Mouse (Mus musculus): ENCODE results near the gene Zfp324.
A peak's percentile ranks its signal among the peaks of the same experiment; 100 is the strongest.

Zfp324 gene

DNA sequence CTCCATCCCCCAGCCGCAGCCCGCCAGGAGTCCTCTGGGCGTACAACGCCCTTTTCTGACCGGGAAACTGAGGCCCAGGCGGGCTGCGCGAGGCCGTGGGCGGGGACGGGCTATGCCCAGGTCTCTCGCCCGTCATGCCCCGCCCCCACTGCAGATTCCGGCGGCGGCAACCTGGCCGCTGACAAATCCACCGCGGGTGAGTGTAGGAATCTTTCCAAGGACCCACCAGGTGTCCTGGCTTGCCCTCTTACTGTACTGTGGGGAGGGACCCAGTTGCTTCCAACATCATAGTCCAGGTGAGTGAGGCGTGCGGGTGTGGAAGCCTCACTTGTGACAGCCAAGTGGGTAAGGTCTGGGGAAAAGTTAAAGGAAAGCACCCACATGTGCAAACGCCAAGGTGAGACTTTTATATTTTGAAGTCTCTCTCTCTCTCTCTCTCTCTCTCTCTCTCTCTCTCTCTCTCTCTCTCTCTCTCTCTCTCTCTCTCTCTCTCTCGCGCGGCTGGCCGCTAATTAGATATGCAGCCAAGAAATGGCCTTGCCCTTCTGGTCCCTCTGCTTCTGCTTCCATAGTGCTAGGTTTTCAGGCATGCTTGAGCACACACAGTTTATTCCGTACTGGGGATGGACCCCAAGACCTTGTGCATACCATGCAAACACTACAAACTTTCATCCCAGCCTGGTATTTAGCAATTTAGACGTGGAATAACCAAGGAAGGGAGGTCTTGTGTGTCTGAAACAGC, 637 bp downstream of the Zfp324 start:
- DNase-seq (ENCODE audit: low spot score in 2 of 2) = peak; percentile 60 to 69

DNA sequence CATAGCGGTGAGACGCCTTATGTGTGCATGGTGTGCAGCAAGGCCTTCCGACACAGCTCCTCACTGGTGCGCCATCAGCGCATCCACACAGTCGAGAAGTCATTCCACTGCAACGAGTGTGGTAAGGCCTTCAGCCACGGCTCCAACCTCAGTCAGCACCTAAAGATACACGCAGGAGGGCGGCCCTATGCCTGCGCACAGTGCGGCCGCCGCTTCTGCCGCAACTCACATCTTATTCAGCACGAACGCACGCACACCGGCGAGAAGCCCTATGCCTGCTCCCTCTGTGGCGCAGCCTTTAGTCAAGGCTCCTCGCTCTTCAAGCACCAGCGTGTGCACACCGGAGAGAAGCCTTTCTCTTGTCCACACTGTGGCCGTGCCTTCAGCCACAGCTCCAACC, 5.3 kb downstream of the Zfp324 start:
- no peak for DNase-seq (ENCODE audit: low spot score in 2 of 2)

DNA sequence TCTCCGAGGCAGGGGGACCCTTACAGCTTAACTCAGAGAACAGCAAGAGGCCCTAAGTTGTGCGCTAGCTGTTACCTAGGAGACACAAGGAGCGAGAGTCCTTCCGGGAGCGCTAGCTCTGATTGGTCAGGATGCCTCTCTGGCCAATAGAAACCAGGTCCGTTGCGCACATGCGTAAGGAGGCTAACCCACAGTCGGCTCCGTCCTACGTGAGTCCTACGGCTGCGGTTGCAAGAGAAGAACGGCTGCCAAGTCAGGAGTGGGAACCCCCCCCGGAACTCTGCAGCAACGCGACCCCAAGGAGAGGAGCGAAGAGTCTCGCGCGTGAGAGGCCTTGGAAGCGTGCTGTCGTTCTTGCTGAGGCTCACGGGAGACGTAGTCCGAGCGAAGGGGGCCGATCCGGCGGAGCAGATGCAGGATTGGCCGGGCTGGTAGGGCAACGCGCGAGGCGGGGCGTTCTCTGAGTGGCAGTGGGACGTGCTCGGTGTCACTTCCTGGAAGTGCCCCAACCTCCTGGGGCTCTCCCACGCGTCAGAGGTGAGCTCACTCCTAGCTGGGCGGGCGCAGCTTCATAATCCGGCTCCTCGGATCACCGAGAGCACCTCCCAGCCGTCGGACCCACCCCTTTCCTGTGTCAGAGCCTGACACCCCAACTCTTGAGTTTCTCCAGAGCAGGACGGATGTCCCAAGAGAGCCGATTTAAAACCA, 12.2 kb downstream of the Zfp324 start, which contains the start of gene Zfp446:
TSS of gene Zfp446 (plus strand) at position 167 of the 708 bp plus-strand sequence.
- DNase-seq (ENCODE audit: low spot score in 2 of 2) = peak; percentile 99

DNA sequence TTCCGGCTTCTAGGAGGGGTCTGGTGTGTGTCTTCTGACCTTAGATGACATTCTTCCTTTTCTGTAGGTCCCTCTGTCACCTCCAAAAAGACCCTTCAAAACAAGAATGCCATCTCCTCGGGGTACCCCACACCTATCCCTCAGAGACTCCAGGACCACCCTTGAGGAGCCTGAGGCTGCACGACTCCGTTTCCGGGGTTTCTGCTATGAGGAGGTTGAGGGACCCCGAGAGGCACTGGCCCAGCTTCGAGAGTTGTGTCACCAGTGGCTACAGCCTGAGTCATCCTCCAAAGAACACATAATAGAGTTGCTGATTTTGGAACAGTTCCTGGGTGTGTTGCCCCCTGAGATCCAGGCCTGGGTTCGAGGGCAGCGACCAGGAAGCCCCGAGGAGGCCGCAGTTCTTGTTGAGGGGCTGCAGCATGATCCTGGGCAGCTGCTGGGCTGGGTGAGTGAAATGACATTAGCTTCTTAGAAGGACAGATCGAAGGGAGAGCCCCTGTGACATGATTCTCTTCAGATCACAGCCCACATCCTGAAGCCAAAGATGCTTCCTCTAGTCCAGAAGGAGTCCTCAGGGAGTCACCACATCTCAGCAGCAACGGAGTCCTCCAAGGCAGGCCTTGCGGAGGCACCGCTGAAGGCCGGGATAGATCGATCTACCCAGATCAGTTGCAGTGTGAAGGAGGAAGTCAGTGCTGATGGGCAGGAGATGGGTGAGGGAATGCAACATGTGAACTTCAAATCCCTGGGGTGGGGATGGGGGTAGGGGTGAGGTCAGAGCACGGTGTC, 13.5 kb downstream of the Zfp324 start:
- DNase-seq (ENCODE audit: low spot score in 2 of 2) = no peak

DNA sequence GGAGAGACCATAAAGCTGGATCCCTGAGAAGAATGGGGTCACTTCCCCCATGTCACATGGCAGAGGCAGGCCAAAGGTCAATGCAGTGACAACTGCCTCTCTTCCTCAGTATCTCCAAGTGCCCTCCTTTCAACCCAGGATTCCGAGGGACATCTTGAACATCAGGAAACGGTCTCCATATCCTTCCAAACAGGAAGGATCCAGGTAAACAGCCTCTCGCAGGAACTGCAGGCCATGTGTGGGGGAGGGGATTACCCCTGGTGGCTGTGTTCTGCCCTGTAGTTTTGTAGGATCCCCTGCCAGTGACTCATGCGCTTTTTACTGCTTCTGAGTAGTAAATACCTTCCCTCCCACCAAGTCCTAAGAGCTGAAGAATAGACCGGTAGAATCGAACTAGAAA, 14.1 kb downstream of the Zfp324 start:
- DNase-seq (ENCODE audit: low spot score in 2 of 2) = no peak

DNA sequence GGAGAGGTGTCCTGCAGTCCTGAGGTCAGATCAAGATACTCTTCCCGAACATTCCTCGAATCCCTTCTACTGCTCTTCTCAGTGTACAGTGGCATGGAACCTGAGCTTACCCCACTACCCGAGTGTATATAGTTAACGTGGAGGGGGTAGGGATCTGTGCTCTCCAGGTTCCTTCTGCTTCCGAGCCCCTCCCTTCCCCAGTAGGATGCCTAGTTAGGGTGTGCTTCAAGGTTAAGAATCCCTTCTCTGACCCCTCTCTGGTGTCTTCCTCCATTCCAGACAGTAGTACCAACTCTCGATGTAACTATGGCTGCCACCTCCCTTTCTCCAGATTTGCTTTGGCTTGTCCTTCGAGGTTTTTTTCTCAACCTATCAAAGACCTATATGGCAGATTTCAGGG, 14.7 kb downstream of the Zfp324 start:
- no peak for DNase-seq (ENCODE audit: low spot score in 2 of 2)

DNA sequence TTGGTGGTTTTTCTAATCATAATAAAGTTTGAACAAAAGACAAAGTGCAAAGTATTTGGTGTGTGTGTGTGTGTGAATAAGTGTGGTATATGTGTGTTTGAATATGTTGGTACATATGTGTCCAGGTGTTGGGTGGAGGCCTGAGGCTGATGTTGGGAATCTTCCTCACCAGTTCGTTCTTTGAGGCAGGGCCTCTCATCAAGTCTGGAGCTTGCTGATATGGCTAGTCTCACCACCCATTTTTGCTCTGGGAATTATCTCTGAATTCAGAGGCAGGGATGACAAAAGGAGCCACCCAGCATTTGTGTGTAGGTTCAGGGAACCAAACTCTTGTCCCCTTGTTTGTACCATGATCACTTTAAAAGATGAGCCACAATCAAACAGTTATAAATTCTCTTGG, 20.1 kb downstream of the Zfp324 start:
- DNase-seq (ENCODE audit: low spot score in 2 of 2) = no peak

DNA sequence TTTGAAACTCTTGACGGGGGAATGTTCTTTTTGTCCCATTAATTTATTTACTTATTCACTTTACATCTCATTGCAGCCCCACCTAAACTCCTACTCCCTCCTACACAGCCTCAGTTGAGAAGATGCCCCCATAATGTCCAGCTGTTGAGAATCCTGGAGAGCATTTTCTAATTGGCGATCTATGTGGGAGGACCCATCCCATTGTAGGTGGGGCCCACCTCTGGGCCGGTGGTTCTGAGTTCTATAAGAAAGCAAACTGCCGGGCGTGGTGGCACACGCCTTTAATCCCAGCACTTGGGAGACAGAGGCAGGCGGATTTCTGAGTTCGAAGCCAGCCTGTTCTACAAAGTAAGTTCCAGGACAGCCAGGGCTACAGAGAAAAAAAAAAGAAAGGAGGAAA, 21.3 kb downstream of the Zfp324 start:
- DNase-seq (ENCODE audit: low spot score in 2 of 2) = no peak

DNA sequence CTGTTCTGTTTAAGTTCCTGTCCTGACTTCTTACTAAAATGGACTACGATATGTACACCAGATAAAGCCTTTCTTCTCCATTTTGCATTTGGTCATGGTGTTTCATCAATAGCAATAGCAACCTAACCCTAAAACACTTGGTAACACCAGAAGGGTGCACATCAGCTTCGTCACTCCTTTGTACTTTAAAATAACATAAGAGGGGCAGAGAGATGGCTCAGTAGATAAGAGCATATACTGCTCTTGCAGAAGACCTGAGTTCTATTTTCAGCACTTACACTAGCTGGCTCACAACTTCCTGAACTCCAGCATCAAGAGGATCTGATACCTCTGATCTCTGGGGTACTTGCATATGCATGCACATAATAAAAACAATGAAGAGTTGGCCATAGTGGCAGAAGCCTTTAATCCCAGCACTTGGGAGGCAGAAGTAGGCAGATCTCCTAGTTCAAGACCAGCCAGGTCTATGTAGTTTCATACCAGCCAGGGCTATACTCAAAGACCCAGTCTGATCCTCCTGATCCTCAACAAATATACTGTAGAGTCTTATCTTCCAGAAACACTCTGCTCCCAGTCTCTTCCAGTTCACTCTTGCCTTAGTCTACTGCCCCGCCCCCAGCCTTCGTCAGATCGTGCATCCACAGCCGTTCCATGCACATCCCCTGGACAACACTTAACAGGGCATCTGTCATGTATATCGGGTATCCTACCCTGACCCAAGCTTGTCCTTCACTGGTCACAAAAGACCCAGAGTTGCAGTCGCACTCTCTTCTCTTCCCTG, 22.0 kb downstream of the Zfp324 start:
- DNase-seq (ENCODE audit: low spot score in 2 of 2) = no peak

DNA sequence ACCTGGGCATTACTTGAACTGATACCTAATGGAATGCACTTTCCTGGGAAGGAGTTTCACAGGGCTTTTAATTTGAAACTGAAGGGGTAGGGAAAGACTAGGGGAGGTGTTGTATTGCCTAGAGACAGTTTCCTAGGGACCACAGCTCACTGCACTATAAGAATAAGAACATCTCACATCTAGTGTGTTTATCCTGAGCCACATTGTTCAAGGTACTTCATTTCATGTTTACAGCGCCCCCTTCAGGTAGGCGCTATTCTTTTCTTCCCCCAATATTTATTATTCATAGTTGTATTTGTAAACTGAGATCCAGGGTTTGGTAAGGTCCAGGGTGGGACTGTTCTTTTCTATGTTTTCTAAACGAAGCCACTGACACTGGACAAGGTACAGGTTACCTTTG, 26.6 kb downstream of the Zfp324 start:
- DNase-seq (ENCODE audit: low spot score in 2 of 2) = peak in 1 of 2 experiments; percentile 47

DNA sequence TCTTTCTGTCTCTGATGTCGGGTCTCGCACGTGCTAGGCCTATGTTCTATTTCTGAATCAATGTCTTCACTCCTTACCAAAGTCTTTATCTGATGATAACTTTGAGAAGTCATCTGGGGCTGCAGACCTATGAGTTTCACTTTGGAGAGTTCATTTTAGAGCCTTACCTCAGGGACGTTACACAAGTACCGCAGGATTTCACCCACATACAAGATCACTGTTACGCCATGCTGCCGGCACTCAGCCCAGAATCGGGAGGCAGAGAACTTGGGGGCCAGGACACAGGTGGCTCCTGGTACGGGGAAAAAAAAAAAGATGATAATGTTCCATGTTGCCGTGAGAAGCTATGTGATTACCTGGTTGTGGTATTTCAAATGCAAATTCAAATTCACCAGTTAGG, 27.5 kb downstream of the Zfp324 start:
- DNase-seq (ENCODE audit: low spot score in 2 of 2) = no peak

DNA sequence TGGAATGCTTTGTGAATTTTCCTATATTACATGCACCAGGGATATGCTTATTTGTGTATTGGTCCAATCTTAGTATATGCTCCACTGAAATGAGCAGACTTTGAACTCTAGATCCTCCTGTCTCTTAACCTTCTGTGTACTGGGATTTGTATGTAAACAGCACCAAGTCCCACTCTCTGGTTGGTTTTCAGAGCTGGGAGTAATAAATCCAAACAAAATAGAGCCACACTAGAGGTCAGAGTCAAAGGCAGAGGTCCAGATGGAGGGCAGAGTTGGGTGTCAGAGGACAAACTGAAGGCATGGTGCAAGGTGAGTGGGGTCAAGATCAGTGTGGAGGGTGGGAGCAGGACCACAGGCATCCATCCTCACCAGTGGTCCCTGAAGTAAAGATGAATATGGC, 30.2 kb downstream of the Zfp324 start:
- DNase-seq (ENCODE audit: low spot score in 2 of 2) = no peak

DNA sequence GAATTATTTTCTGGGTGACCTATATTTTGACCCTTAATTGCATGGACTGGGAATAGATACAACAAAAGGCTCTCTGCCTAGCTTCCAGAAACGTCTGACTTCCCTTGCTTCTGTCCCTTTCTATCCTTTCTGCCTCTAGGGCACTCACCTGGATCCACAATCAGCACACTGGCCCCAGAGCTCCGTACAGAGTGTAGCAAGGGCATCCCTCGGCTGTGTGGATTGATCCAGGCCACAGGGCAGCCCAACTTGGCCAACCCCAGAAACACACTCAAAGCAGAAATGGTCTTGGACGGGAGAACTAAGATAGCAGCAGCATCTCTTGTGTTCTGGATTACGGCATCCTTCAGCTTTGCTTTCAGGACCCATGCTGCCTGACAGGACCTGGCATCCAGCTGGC, 31.6 kb downstream of the Zfp324 start:
- no peak for DNase-seq (ENCODE audit: low spot score in 2 of 2)

DNA sequence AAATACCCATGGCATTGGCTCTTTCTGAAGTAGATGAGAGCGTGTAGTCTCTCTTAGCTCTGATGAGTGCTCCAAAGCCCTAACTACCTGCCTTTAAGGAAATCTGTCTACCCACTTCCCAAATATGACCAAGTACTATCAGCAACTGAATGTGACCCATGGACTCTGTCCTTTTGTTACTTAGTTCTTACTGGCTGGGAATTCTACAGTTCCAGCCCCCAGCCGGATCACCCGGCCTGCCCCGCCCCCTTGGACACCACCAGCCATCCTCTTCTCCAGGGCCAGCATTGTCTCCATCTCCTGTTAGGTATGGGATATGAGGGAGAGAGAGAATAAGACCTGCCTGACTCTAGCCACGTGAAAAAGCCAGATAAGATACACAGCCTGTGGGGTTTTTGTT, 32.4 kb downstream of the Zfp324 start, which contains the start of gene Slc27a5:
TSS of gene Slc27a5 (minus strand) at position 140 of the 400 bp plus-strand sequence.
- no peak for DNase-seq (ENCODE audit: low spot score in 2 of 2)

DNA sequence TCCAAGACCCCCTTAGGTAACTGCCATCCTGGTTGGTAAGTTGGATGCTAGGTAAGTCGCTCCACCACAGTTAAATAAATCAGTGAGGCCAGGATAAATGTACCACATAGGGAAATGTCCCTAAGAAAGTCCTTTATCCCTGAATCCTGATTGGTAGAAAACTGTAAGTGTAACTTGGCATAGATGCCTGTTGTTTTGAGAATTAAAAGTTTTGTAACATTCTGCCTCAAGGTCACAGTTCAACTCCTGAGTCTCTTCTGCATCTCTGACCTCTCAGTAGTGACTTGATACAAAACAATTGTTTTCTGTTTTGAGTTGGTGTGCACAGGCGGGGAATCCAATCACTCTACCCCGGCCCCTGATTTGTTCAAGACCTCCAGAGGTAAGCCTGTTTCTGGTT, 33.2 kb downstream of the Zfp324 start, which contains the start of gene Trim28:
TSS of gene Trim28 (plus strand) at position 264 of the 400 bp plus-strand sequence.
- no peak for DNase-seq (ENCODE audit: low spot score in 2 of 2)

DNA sequence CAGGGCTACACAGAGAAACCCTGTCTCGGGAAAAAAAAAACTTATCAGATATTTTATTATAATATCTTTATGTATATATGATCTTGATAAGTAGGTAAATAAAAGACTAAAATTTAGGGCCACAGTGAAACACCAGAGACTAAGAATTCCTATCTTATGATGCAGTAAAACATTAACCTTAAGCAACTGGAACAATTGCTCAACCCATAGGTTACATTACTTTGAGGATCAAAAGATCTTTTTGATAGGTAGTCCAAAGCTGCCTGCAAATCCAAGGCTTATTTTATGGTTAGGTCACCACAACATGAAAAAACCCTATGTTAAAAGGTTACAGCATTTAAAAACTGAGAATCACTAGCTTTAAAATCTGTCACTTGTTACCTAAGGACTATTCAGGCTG, 35.9 kb downstream of the Zfp324 start:
- DNase-seq (ENCODE audit: low spot score in 2 of 2) = no peak

DNA sequence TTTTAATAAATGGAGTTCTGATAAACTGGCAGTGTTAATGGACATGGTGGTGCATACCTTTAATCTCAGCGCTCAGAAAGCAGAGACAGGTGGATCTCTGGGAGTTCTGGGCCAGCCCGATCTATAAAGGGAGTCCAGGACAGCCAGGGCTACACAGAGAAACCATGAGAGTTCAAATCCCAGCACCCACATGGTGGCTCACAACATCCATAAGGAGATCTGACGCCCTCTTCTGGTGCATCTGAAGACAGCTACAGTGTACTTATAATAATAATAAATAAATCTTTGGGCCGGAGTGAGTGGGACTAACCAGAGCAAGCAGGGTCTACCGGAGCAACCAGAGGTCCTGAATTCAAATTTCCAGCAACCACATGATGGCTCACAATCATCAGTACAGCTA, 37.7 kb downstream of the Zfp324 start:
- no peak for DNase-seq (ENCODE audit: low spot score in 2 of 2)

DNA sequence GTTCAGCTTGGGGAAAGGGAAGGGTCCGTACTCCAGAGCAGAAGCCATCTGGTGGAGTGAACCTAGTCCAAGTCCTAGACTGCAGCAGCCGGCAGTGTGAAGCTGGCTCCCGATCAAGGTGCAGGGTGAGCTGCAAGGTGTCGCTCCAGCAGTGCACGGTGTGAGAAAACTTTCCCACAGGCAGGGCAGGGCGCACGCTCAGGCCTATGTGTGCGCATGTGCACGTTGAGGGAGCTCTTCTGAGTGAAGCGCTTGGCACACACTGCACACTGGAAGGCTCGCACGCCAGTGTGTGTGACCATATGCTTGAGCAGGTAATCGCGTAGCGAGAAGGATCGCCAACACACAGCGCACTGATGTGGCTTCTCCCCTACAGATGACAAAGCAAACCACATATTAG, 40.4 kb downstream of the Zfp324 start:
- no peak for DNase-seq (ENCODE audit: low spot score in 2 of 2)

DNA sequence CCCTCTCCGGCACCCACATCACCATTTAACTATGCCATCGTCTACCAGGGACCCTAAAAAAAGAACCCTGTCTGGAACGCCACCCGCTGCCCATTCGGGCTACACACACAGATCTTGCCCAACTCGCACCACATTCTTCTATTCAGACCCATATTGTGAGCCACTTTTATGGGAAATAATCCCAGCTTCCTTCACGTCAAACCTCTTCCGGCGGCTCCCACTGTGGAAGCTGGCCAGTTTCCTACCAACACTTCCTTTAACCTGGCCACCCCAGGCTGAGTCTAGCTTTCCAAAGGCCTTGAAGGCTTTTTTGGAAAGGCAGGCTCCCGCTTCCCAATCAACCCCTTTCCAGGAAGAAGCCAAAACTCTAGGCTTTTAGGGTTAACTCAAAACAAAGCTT, 40.9 kb downstream of the Zfp324 start:
- no peak for DNase-seq (ENCODE audit: low spot score in 2 of 2)

DNA sequence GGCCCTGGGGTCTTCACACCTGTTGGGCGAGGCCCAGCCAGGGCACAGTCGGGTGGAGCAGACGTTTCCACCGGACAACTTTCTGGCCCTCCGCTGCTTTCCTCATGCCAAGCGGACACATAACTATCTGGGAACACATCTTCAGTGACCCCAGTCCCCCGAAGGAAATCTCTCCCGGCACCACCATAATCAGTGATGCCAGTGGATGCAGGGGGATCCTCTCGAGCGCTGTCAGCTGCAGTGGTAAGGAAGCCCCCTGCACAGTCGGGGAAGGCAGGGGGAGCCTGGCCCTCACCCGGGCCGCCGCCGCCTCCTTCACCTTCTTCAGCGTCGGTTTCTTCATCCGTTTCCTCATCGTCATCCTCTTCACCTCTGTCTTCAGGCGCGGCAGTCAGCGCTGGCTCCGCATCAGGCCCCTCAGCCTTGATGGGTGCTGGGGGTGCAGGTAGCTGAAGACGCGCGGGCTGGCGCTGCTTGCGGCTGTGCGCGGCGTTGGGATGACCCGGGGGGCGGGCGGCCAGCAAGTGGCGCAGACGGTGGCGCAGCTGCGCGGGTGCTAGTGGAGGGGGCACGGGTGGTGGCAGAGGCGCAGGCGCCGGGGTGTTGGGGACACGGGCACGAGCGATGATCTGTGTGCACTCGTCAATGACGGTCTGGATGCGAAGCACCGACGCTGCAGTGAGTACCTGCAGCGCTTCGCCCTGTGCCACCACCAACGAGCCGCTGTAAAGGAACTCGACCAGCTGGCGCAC, 41.9 kb downstream of the Zfp324 start:
- no peak for DNase-seq (ENCODE audit: low spot score in 2 of 2)
